Comparison of ENCODE assay signal across 8 mouse cellular contexts in genomic region chr9:120602839-120603511, GRCm38 (mm10). TPM values are rescaled to one million over a fixed set of nuclear protein-coding genes. Genes with fewer than 3 reads are reported as not detected.
DNase-seq lines count a peak whose midpoint lies in the region; ATAC-seq lines count a peak whose summit lies in the region.

No protein-coding gene starts in this region.

- intact Hi-C loops in gastrocnemius, postnatal 14 days (cut with DNase I; ENCODE audit: low total_unique reads), result loop anchor here (5.0 to 10.0 kb wide), 2 partner anchors 332 to 639 kb away; no protein-coding TSS in a partner anchor
- intact Hi-C loops in left cerebral cortex, postnatal 10 days (cut with DNase I), result loop anchor here (2.0 to 10.0 kb wide), 7 partner anchors 132 to 639 kb away; no protein-coding TSS in a partner anchor

- DNase-seq in adipocyte (ENCODE audit: low spot score), result peak; percentile 79
- DNase-seq in embryo, embryonic 10.5 days (ENCODE audit: low spot score), result peak; percentile 93
- DNase-seq in gastrocnemius, postnatal 14 days, result peak; percentile 88
- peak; percentile 86 to 89 for DNase-seq in left cerebral cortex, postnatal 10 days (ENCODE audit: extremely low spot score in 1 of 2, low spot score in 2 of 2)
- DNase-seq in right cerebral cortex, postnatal 25 days, result peak; percentile 83
- DNase-seq in urinary bladder, postnatal 36 days (ENCODE audit: low spot score in 2 of 2), result peak; percentile 88 to 90

- ATAC-seq in inflammation-experienced regulatory T-cells, adult 6 months, result peak; percentile 58
- ATAC-seq in megakaryocyte-erythroid progenitor cell, adult 5-6 weeks (replicated peaks; ENCODE audit: low FRiP score, low TSS enrichment, poor library complexity, severe bottlenecking), result peak; percentile 88

RNA-seq across cellular contexts. Expression of gene Rpl14, which starts 31.7 kb away (rescaled TPM):
- total RNA-seq in gastrocnemius, postnatal 14 days (2021), result 100 to 1,000 TPM; 386 to 432 TPM
- 1,000 to 10,000 TPM; 1,512 to 2,767 (median 2,161) TPM for polyA plus RNA-seq in inflammation-experienced regulatory T-cells, adult 6 months (2017; shearing (Covaris generic))
- 100 to 1,000 TPM; 273 to 293 TPM for total RNA-seq in left cerebral cortex, postnatal 10 days (2021)
- total RNA-seq in megakaryocyte-erythroid progenitor cell, adult 5-6 weeks (2014; fragmentation: Nextera tagmentation), result 2,590 and 2,648 TPM in 2 replicates
- total RNA-seq in megakaryocyte-erythroid progenitor cell, adult 5-6 weeks (2017), result 3,531 and 3,679 TPM in 2 replicates

Comparison
In these comparisons a context has a peak if more than half of its experiments do, and no peak if none do; other contexts are left out.
1. Peak in every context shown above with its lines: DNase-seq and ATAC-seq.
2. RNA of gene Rpl14, which starts 31.7 kb away (total RNA-seq): 2,590 to 3,679 TPM in megakaryocyte-erythroid progenitor cell, adult 5-6 weeks; 386 to 432 TPM in gastrocnemius, postnatal 14 days and 273 to 293 TPM in left cerebral cortex, postnatal 10 days; every median in the first group is over 4 times any median in the second.